Mouse (Mus musculus): ENCODE results near the gene Sprtn.

DNA sequence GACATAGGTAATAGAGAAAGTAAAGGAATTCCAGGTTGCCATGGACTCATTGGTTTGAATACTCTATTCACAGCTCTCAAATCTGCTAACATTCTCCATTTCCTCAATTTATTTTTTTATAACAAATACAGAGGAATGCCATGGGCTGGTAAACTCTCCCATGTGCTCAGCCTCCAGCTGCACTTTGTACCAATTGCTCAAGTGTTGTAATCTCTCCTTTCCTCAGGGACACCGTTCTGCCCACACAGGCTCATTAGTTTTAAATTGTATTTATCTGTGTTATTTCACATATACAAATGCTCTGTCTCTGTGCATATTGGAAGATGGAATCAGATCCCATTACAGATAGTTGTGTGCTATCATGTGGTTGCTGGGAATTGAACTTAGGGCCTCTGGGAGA is 44.2 kb upstream of the Sprtn start:
- TF ChIP-seq POLR2A (IDR thresholded peaks at IDR 0.05; ENCODE audit: low read depth, low read length) (no peak), CTCF (conservative IDR thresholded peaks at IDR 0.05; ENCODE audit: insufficient read depth, insufficient read length, low read depth, low read length) (no peak)
